Mouse (Mus musculus) myocyte (in vitro differentiated cells): ENCODE results near the gene Smpd1.

ENCODE experiments used
- CEBPB ChIP-seq: IDR thresholded peaks from 2 replicates; pipeline ENCODE4 v1.6.1; 2011; ENCODE audit warnings: mild to moderate bottlenecking, moderate library complexity; ENCODE audit not compliant: poor library complexity, insufficient read depth, severe bottlenecking
- POLR2A ChIP-seq: IDR thresholded peaks from one replicate; pipeline ENCODE4 v1.6.1; 2011; ENCODE audit warnings: low read depth, mild to moderate bottlenecking, control low read depth, moderate library complexity; ENCODE audit not compliant: insufficient read length
- POLR2AphosphoS2 ChIP-seq: IDR thresholded peaks from one replicate; pipeline ENCODE4 v1.6.1; 2011; ENCODE audit warnings: low read depth, control low read depth; ENCODE audit not compliant: insufficient read length

DNA sequence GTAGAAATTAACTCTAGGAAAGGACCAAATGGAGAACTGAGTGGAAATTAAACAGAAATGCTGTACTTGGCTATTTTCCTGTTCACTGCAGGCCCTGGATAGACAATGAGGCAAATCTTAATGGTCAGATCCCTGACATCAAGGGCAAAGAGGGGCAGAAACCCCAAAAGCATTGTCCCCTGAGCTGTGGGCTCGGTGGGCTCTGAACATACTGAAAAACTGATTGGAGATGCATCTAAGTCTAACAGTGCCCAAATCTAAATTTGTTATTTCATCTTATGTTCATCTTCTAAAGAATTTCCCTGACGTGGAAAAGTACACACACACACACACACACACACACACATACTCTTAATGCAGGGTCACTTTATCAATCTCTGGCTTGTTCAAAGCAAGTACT, 27.8 kb downstream of the Smpd1 start:
- no peak for TF ChIP-seq POLR2A
- no peak for TF ChIP-seq POLR2AphosphoS2
- no peak for TF ChIP-seq CEBPB
